Mouse (Mus musculus) G1E (cell line): ENCODE measurements at regions not wholly inside any gene's neighbourhood (a gene's known extent, or its start where the extent isn't known, plus 50 kb on each side); places are given as distances from the start of the nearest gene placed in this dataset.

Source experiments
- ATAC-seq: 2 replicates; pipeline ENCODE4 v1.8.0; 2016; ENCODE audit warnings: mild to moderate bottlenecking; ENCODE audit not compliant: insufficient number of reproducible peaks, poor library complexity, low FRiP score, severe bottlenecking; ENCODE audit errors: extremely low read depth
- DNase-seq: peaks from one replicate; pipeline ENCODE4 v3.0.0; 2012; ENCODE audit warnings: low spot score
- H3K27me3 ChIP-seq: 2 replicates; pipeline ENCODE4 v1.6.1; 2012; ENCODE audit warnings: mild to moderate bottlenecking, low read length, inconsistent platforms; ENCODE audit not compliant: insufficient read depth
- H3K36me3 ChIP-seq: replicated peaks from 2 replicates; pipeline ENCODE3; 2012; ENCODE audit warnings: mild to moderate bottlenecking, inconsistent platforms
- H3K4me1 ChIP-seq: 2 replicates; pipeline ENCODE4 v1.6.1; 2012; ENCODE audit warnings: low read depth, low read length, inconsistent platforms, mixed read lengths; ENCODE audit not compliant: insufficient read depth
- H3K4me3 ChIP-seq: 2 replicates; pipeline ENCODE4 v1.5.1; 2012; ENCODE audit warnings: low read depth, mild to moderate bottlenecking, inconsistent platforms, low read length, moderate library complexity, mixed read lengths
- H3K9me3 ChIP-seq: replicated peaks from 2 replicates; pipeline ENCODE4 v1.6.1; 2012; ENCODE audit warnings: inconsistent platforms
- CTCF ChIP-seq: IDR thresholded peaks from 2 replicates; pipeline ENCODE4 v1.5.1; 2012; ENCODE audit warnings: low read depth, low read length, inconsistent platforms, mixed read lengths
- GATA1 ChIP-seq: IDR thresholded peaks from 2 replicates; pipeline ENCODE4 v1.6.1; 2012; ENCODE audit warnings: borderline replicate concordance, low read length, inconsistent platforms, mixed read lengths
- GATA2 ChIP-seq: IDR thresholded peaks from 2 replicates; pipeline ENCODE4 v1.6.1; 2012; ENCODE audit warnings: low read depth, low read length, inconsistent platforms, borderline replicate concordance
- POLR2AphosphoS5 ChIP-seq: IDR thresholded peaks from 2 replicates; pipeline ENCODE4 v1.6.1; 2012; ENCODE audit warnings: low read depth, low read length, inconsistent platforms; ENCODE audit not compliant: insufficient replicate concordance
- TAL1 ChIP-seq: conservative IDR thresholded peaks from 2 replicates; pipeline ENCODE4 v1.6.1; 2012; ENCODE audit warnings: low read depth, low read length, inconsistent platforms, mixed read lengths

DNA sequence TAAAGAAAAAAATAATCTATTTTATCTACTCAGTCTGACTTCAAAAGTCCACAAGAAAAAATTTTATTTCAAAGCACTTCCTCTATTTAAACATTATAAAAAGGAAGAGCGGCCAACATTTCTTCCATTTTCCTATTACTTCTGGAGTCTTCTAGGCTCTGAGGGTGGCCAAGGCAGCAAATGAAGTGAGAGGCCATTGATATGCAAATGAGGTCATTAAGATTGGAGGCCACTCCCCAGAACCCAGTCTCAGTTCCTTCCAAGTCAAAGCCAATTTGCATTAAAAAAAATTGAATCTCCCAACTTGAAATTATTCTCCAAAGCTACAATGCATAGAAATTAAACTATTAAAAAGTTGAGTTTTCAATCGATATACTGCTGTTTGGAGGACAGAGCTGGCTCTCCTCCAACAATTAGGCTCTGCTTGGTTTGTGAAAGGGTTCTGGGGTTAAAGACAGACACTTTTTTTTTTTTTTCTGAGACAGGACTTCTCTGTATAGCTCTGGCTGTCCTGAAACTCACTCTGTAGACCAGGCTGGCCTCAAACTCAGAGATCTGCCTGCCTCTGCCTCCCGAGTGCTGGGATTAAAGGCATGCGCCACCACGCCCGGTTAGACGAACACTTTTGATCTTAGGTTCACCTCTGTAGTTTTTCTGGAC is 88.0 kb upstream of the Chd6 start:
- Histone ChIP-seq H3K9me3 (peaks cover 16% of the 10 kb centered on the region), H3K27me3 (no peaks in the 10 kb centered on the region), H3K4me3 (no peak overlapping the region), H3K36me3 (no peaks in the 10 kb centered on the region), H3K4me1 (no peaks in the 10 kb centered on the region)
- DNase-seq (no peak), ATAC-seq (no peak)
- no peak for TF ChIP-seq TAL1
- no peak for TF ChIP-seq POLR2AphosphoS5
- TF ChIP-seq GATA1: no peak
- TF ChIP-seq GATA2: no peak
- no peak for TF ChIP-seq CTCF

DNA sequence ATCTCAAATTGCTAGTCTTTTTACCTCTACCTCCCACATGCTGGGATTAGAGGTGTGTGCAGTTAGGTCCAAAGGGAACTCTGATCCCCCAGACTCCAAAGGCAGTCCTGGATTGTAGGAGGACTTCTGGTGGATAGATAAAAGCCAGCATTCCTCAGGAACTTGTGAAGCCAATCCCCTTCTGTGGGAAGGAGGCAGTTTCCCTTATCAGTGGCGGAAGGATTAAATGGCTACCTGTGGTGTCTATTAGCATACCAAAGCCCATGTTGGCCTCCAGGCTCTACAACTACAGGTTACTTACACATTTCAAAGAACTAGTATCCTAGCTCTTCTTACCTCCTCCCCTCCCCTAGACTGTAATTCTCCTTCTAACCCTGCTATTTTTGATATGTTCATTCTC is 78.6 kb upstream of the Chd6 start:
- no peaks in the 10 kb centered on the region for H3K4me1 ChIP-seq
- peaks cover 29% of the 10 kb centered on the region for H3K9me3 ChIP-seq
- ATAC-seq (no peak), DNase-seq (no peak)
- no peaks in the 10 kb centered on the region for H3K36me3 ChIP-seq
- no peaks in the 10 kb centered on the region for H3K27me3 ChIP-seq
- no peak for TF ChIP-seq POLR2AphosphoS5
- no peak for TF ChIP-seq CTCF
- no peak for TF ChIP-seq GATA2
- no peak for TF ChIP-seq TAL1
- TF ChIP-seq GATA1: no peak
- H3K4me3 ChIP-seq: no peak overlapping the region

DNA sequence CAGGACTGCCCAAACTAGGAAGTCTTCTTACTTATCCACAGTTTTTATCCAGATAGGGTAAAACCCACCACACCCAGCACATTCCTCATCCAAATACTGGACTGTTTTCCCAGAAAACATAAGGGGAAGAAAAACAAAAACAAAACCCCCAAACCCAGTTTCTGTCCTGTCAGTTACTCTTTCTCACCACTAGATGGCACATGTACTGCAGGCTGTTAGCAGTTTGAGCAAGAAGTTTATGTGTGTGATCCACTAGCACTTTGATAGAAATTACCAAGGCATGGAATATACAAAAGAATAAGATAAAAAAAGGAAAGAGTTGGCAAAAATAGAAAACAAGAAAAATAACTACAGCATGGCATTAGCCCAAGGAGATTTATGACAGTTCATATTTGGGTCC is 76.2 kb upstream of the Chd6 start:
- H3K36me3 ChIP-seq: no peaks in the 10 kb centered on the region

DNA sequence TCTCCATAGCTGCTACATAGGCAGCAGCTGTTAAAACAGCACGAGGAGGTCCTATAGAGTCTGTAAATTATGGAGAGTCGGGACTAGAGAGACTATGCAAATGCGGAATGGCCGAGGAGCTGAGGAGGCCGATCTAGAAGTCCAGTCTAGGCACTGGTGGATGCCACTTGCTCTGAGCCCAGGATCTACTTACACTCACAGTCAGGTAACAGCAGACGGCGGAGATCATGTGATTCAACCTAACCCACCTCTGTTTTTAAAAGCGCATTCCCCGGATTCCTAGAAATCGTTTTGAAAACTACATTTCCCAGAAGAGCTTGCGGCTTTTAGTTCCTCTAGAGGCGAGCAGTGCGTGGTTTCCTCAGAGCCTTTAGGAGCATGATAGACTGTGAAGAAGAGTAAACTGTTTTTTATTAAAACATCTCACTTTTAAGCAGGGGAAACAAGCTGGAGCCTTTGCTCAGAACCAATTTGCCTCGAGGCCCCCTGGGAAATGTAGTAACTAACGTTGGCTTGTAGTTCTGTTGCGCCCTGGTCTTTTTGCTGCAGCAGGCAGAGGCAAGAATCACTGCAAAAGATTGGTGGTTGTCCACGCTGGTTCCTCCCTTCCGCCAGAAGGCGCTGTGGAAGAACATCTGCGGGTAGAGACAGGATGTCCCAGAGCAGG is 68.6 kb upstream of the Chd6 start:
- H3K36me3 ChIP-seq: no peaks in the 10 kb centered on the region
- TF ChIP-seq GATA1 (no peak), GATA2 (no peak), POLR2AphosphoS5 (no peak), TAL1 (no peak), CTCF (no peak)
- H3K27me3 ChIP-seq: no peaks in the 10 kb centered on the region
- H3K4me3 ChIP-seq: no peak overlapping the region
- no peaks in the 10 kb centered on the region for H3K4me1 ChIP-seq
- no peak for DNase-seq
- peaks cover 25% of the 10 kb centered on the region for H3K9me3 ChIP-seq
- ATAC-seq: no peak

More for the DNA sequence above, 76.2 kb upstream of the Chd6 start:
- TF ChIP-seq GATA1: no peak
- peak; percentile 46; the same call in 1 of the 2 replicates for ATAC-seq
- Histone ChIP-seq H3K4me3 (no peak overlapping the region), H3K27me3 (no peaks in the 10 kb centered on the region), H3K9me3 (peaks cover 33% of the 10 kb centered on the region), H3K4me1 (no peaks in the 10 kb centered on the region)
- DNase-seq: no peak

- ATAC-seq: no peak
- no peaks in the 10 kb centered on the region for H3K4me1 ChIP-seq
- H3K9me3 ChIP-seq: peaks cover 18% of the 10 kb centered on the region
- H3K27me3 ChIP-seq: no peaks in the 10 kb centered on the region
- DNase-seq: no peak
- H3K36me3 ChIP-seq: no peaks in the 10 kb centered on the region
- H3K4me3 ChIP-seq: no peak overlapping the region
- TF ChIP-seq TAL1 (no peak), CTCF (no peak), GATA1 (no peak), POLR2AphosphoS5 (no peak), GATA2 (no peak)
These were observed 57.8 kb upstream of the Chd6 start for GRCm38 (mm10) chr2:161166681-161167080.

DNA sequence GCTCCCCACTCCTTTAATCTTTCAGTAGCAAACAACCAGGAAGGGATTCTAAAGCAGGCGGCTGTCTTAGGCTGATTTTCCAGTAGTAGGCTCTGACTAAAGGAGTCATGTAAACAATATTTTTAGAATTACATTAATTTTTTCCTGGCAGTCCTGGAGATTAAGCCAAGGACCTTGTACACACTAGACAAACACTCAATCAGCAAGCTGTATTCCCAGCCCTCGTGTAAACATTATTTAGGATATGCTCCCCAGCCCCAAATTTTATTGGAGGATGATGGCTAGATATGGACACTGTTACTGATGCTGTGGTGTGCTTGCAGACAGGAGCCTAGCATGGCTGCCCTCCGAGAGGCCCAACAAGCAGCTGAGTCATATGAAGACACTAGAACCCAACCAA is 56.6 kb upstream of the Chd6 start:
- no peak overlapping the region for H3K4me3 ChIP-seq
- TF ChIP-seq TAL1: no peak
- TF ChIP-seq POLR2AphosphoS5: no peak
- no peak for TF ChIP-seq CTCF
- no peak for TF ChIP-seq GATA1
- no peak for TF ChIP-seq GATA2
- no peak for DNase-seq
- no peaks in the 10 kb centered on the region for H3K27me3 ChIP-seq
- no peaks in the 10 kb centered on the region for H3K36me3 ChIP-seq
- peaks cover 15% of the 10 kb centered on the region for H3K9me3 ChIP-seq
- ATAC-seq: no peak
- no peaks in the 10 kb centered on the region for H3K4me1 ChIP-seq
